Mouse (Mus musculus) brain, embryonic 14.5 days (tissue): Measurements from ENCODE around the gene Gm26657. TPM values are rescaled to one million over a fixed set of nuclear protein-coding genes. Genes with fewer than 3 reads are reported as not detected.
A peak's percentile ranks its signal among the peaks of the same experiment; 100 is the strongest.

Source experiments
- DNase-seq: peaks from one replicate; pipeline ENCODE4 v3.0.0-alpha.2; 2011; ENCODE audit warnings: low read depth
- CTCF ChIP-seq: fragments of 200-500 bp; IDR thresholded peaks from 2 replicates; pipeline ENCODE4 v1.5.1; 2012; ENCODE audit warnings: inconsistent platforms, mild to moderate bottlenecking, moderate library complexity, borderline replicate concordance; ENCODE audit not compliant: insufficient read depth, insufficient read length; ENCODE audit errors: extremely low read depth
- POLR2A ChIP-seq: fragments of 200-500 bp; IDR thresholded peaks from 2 replicates; pipeline ENCODE4 v1.6.1; 2012; ENCODE audit warnings: mild to moderate bottlenecking, inconsistent platforms, borderline replicate concordance; ENCODE audit not compliant: poor library complexity, insufficient read depth, insufficient read length, severe bottlenecking; ENCODE audit errors: extremely low read depth
- polyA plus RNA-seq: library from polyadenylated mRNA; depleted of rRNA; stranded (reverse); fragments of >200 nt; gene quantifications from 2 replicates; pipeline ENCODE4 v1.2.3, GENCODE M21; 2012

The Gm26657 gene
- polyA plus RNA-seq, 1 experiment = not detected

DNA sequence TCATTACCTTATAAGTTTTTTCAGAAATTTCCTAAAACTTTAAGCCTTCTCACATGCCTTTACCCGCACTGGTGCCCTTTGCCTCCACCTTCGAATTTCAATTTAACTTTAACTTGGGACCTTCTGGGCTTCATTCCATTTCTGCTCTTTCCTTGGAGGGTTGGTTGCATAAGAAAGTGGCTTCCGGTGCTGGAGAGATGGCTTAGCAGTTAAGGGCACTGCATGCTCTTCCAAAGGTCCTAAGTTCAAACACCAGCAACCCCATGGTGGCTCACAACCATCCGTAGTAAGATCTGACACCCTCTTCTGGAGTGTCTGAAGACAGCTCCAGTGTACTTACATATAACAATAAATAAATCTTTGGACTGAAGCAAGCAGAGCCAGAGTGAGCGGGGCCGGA lies 16.6 kb upstream of the Gm26657 start:
- TF ChIP-seq POLR2A (no peak), CTCF (no peak)
- DNase-seq = no peak

DNA sequence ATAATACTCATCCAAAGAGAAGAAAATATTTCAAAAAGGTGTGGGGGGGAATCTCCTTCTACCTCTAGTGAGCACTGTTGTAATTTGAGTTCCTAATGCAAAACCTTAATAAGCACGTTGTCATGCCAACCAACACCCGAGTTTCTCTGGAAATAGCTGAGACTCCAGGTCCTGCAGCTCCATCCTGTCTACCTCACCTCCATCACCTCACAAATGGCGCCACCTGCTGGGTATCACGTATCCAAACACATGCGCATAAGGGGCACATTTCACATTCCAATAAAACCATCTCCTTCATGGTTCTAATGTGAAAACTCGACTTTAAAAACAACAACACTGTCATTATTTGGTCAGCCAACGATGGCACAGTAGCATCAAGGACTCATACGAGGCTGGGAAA lies 14.0 kb upstream of the Gm26657 start:
- DNase-seq = peak; percentile 19
- no peak for TF ChIP-seq POLR2A
- peak; percentile 8; the same call in 1 of the 2 replicates for TF ChIP-seq CTCF

DNA sequence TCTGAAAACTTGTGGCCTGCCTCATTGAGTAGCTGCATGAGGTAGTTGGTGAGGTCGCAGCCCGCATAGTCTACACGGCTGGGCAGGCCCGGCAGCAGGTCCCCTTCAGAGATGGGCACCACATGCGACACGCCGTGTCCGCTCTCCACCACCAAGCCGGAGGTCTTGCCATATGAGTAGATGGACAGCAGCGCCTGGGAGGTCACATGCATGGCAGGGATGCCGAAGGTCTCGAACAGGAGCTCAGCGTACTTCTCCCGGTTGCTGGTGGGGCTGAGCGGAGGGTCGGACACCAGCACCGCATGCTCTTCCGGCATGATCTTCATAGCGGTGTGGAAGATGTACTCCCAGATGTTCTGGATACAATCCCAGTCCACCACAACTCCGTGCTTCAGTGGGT lies 741 bp downstream of the Gm26657 start:
- DNase-seq = no peak
- TF ChIP-seq POLR2A (no peak), CTCF (no peak)

DNA sequence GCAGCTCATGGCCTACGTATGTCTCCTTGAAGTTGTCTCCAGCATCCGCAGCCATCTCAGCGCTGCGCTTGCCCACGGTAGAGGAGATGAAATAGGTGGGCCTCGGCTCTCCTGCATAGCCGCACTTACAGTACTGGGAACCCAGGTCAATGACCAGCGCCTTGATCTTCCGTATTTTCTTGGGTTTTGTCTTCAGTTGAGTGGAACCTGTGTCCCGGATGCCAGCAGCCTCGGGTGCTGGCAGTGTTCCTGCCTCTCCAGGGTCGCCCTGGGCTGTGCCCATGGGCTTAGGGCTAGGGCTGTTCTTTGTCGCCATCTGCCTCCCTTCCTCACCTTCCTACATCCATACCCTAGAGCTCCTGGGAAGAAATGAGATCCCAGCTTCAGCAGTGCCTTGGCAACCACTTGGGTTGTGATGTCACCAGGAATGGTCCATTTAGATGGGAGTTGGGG lies 1.2 kb downstream of the Gm26657 start, which contains the start of gene Actl7b:
Actl7b (minus strand) TSS at position 403 of the 453 bp plus-strand sequence.
- DNase-seq = no peak
- TF ChIP-seq CTCF (no peak), POLR2A (no peak)

DNA sequence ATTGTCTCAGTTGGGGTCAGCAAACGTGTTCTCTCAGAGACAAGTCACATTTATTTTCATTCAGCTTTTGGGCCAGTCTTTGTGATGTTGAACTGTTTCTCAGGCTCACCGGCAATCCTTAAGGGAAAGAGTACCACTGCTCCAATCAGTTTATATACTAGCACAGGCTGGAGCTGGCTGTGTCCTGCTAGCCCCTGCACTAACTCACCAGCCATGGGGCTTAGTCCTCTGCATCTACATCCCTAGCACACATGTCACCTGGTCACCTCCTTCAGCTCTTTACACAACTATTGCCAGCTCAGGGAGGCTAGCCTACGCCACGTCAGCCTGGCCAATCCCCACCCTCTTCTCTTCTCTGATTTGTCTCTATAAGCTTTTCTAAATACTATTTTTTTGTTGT lies 2.8 kb downstream of the Gm26657 start:
- no peak for TF ChIP-seq POLR2A
- TF ChIP-seq CTCF = no peak
- DNase-seq = no peak

DNA sequence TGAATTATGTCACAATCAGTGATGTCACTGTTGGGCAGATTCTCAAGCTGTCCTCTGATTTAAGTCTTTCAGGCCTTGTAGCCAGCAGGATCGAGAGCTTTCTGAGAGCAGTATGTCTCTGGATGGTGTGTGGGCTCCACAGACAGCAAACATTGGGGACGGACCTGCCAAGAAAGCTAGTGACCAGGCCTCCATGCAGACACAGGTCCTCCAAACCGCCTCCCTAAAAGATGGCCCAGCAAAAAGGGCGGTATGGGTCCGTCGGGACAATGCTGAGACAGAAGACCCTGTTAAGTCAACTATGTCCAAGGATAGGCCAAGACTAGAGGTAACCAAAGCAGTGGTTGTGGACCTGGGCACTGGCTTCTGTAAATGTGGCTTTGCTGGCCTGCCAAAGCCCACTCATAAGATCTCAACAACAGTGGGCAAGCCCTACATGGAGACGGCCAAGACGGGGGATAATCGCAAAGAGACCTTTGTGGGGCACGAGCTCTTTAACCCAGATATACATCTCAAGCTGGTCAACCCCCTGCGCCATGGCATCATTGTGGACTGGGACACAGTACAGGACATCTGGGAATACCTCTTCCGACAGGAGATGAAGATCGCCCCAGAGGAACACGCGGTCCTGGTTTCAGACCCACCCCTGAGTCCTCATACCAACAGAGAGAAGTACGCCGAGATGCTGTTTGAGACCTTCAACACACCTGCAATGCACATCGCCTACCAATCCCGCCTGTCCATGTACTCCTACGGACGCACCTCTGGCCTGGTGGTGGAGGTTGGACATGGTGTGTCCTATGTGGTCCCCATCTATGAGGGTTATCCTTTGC lies 3.7 kb downstream of the Gm26657 start, which contains the start of gene Actl7a:
Actl7a (plus strand) TSS at position 51 of the 833 bp plus-strand sequence.
- no peak for TF ChIP-seq CTCF
- TF ChIP-seq POLR2A = no peak
- no peak for DNase-seq

DNA sequence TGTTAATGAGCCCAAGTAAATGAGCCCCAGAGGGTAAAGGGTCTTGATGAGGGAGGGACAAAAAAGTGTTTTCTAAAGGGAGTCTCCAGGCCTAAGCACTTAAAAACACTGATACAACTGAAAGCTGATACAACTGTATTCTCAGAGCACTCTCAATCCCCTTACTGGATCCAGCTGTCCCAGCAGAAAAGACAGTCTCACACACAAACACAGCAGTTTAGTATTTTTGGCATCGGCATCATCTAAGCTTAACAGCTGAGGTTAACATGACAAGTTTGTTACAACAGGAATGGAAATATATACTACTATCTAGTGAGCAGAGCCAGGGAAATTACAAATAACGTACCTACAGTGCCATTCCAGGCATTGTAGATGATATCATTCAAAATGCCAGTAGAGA lies 6.5 kb downstream of the Gm26657 start:
- no peak for TF ChIP-seq CTCF
- TF ChIP-seq POLR2A = no peak
- no peak for DNase-seq

DNA sequence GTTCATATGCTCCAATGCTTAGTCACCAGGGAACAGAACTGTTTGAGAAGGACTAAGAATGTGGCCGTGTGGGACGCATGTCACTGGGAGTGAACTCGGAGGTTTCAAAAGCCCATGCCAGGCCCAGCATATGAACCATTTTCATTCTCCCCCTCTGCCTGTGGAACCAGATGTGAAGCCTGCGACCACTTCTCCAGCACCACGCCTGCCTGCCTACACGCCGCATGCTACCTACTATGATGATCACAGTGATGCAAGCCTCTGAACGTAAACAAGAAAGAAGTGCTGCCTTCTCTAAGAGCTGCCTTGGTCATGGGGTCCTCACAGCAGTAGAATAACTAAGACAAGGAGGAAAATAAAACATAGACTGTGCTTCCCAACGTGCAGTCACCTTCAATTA lies 7.6 kb downstream of the Gm26657 start:
- no peak for DNase-seq

DNA sequence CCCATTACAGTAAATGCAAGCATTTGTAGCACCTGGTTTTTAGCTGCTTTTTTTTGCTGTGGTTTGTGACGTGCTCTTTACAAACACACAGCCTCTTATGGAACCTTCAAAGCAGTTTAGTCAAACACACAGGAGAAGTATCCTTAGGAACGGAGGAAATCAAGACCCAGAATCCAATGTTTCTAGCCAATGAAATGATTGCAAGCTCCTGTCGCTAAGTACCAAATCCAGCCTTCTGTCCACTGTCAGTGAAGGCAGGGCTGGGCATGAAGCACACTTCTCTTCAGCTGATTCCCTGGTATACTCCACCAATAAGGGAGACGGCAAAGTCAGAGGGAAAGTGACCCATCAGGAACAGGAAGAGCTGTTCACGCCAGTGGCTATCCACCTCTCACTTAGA lies 16.2 kb downstream of the Gm26657 start:
- no peak for TF ChIP-seq POLR2A
- no peak for TF ChIP-seq CTCF
- DNase-seq = no peak

More for the DNA sequence above, 7.6 kb downstream of the Gm26657 start:
- TF ChIP-seq CTCF (no peak), POLR2A (no peak)

DNA sequence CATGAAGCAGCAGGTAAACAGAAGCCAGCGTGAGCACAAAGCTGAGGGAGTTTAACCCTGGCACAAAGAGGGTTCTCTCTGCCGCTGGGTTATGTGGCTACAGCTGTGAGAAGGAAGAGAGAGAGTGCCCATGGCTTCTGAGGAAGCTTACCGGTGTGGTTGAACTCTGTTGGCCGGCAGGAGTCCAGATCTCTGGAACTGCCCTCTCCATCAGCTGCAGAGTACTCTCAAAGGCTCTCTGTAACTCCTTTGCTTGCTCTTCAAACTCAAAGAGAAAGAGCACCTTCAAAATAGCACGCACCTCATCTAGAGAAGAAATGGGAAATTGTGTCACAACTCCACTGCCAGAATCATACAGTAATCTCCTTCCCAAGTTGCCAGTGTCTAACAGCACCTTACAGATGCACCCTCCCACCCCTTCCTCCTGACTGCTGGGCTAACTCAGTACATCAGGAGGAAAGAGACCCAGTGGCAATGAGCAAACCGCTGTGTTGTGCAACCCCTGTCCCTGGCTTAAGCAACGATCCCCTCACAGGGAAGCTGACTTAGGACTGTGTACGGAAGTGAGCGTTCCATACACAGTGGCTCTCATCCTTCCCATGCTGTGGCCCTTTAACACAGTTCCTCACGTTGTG lies 17.2 kb downstream of the Gm26657 start:
- DNase-seq = no peak
- TF ChIP-seq POLR2A (no peak), CTCF (no peak)

DNA sequence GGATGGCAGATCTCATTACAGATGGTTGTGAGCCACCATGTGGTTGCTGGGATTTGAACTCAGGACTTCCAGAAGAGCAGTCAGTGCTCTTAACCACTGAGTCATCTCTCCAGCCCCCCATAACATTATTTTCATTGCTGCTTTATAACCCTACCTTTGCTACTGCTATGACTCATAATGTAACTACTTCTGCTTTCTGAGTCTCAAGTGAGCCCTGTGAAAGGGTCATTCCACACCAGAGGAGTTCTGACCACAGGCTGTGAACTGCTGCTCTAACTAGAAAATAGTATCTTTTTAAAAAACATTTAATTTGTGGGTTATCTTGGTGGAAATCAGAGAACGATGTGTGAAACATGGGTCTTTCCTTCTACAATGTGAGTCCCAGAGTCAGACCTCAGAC lies 17.8 kb downstream of the Gm26657 start:
- no peak for TF ChIP-seq CTCF
- no peak for DNase-seq
